Mouse (Mus musculus): ENCODE results near the gene Zfp94.

The Zfp94 gene

DNA sequence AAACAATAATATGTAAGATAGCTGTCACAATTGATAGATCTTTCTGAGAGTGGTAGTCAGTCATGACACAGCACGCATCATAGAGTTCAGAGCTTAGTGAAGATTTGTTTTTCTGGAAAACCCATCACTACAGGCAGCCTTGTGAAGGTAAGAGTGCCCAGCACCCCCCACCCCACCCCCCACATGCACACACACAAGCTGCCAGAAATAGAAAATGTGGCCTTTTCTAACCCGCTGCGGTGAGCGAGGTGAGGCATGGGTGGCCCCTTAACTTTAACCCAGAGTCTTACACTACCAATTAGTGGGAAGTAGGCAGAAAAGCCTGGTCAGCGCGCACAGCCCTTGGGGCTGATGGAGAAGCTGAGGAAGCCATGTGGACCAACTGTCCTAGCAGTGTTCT lies 45.3 kb downstream of the Zfp94 start:
- no peak for DNase-seq

DNA sequence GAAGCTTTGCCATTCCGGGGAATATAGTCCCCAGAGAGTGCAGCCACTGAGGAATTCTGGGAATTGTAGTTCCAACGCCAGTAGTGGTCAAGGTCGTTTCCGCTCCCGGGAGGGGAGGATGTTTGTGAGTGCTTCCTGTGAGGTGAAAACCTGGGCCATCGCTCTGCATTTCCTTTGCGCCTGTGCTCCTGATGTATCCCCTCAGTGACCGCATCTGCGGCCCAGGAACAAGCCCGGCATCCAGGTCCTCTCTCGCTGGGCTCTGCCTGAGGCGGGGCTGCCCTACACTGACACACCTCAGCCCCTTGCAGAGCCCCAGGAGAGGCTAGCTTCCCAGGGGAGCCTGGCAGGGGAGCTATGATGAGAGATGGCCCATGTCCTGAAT lies 46.2 kb downstream of the Zfp94 start, which contains the start of gene Zfp93:
Gene Zfp93 (plus strand): TSS at position 133 of the 385 bp plus-strand sequence.
- peak; percentile 93 for DNase-seq

DNA sequence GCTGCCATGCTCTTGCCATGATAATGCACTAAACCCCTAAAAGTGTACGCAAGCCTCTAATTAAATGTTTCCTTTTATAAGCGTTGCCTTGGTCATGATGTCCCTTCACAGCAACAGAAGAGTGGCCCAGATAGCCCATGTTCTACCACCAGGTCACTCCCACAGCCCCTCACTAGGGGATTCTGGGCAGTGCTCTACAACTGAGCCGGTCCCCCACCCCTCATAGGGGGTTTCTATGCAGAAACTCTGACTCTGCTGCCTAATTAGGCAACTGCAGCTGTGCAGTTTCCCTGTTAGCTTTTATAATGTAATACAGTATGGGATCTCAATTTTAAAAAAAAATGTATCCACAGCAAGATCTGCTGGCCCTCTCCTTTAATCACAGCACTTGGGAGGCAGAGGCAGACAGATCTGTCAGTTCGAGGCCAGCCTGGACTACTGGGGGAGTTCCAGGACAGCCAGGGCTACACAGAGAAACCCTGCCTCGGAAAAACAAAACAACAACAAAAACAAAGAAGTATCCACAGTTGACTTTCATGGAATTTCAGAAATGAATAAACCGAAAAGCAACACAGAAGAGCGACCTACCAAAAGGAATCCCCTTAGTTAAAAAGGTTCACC lies 46.7 kb downstream of the Zfp94 start:
- no peak for DNase-seq

GRCm38 (mm10) chr7:24269256-24269655 lies 47.2 kb downstream of the Zfp94 start:
- no peak for DNase-seq

GRCm38 (mm10) chr7:24268176-24269155 lies 48.0 kb downstream of the Zfp94 start:
- no peak for DNase-seq

DNA sequence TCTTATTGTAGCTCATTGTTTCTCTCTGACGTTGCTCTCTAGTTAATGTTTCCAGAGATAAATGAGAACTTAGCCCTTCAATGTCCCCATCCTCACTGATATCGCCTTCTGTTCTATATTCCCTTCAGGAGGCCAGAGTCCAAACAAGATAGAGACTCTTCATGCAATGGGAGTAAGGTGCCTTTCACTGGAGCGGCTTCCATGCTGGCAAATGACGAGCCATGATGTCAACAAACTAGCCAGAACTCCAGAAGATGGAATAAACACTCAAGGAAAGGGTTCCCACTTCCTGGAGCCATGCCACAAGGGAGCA lies 56.5 kb downstream of the Zfp94 start:
- DNase-seq: no peak

DNA sequence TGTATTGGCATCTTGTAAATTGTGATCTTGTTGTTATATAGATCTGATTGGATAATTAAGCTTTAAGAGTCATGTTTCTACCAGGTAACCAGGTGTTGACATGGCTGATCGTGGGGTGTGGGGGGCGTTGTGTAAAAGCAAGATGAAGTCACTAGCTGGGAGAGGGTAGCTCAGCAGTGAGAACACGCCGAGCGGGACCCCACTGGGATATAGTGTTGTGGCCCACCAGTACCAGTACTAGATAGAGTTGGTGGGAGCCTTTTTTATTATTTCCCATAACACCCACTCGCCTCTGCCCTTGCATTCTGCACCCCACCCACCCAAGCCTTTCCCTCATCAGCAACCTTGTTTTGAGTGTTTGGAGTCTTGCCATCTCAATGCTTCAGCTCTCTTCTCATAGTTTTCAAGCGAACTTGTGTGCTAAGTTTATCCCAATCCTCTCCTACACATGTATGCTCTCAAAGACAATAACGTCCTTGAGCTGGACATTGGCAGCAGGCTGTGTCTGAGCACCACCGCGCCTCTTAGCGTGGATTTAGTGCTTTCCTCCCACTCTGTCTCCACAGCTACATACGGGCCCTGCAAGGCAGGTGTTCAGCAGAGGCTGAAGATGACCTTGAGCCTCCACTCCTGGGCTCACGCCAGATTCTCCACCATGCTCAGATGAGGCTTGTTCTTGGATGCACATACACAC lies 57.0 kb downstream of the Zfp94 start:
- no peak for DNase-seq

DNA sequence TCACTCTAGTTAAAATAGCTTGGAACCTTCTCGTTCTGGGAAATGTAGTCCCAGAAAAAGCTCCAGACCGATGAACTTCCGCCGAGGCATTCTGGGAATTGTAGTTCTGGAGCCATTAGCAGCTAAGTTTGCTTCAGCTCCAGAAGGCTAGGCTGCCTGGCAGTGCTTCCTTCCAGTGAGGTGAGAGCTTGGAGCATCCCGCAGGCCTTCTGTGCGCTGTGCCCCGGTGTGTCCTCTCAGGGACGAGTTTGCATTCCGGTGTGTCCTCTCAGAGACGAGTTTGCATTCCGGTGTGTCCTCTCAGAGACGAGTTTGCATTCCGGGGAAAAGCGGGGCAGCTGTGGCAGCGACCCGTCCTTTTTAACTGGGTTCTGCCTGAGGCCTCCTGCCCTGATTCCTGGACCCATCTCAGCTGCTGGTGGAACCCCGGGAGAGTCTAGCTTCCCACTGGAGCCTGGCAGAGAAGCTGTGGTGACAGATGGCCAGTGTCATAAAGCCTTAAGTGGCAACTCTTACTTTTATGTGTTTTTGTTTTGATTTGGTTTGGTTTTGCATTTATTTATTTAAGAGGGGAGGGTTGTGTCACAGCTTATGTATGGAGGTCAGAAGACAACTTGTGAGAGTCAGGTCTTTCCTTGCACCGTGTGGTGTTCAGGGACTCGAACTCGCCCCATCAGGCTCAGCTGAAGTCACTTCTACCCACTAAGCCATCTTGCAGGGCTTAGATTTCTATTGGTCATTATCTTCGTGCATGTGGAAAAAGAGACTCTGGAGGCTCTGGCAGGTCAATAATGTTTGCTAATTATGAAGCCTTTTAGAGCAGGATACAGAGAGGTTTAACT lies 61.6 kb downstream of the Zfp94 start, which contains the start of gene Zfp108:
Gene Zfp108 (plus strand): TSS at position 162 of the 842 bp plus-strand sequence.
- peak; percentile 91 for DNase-seq

DNA sequence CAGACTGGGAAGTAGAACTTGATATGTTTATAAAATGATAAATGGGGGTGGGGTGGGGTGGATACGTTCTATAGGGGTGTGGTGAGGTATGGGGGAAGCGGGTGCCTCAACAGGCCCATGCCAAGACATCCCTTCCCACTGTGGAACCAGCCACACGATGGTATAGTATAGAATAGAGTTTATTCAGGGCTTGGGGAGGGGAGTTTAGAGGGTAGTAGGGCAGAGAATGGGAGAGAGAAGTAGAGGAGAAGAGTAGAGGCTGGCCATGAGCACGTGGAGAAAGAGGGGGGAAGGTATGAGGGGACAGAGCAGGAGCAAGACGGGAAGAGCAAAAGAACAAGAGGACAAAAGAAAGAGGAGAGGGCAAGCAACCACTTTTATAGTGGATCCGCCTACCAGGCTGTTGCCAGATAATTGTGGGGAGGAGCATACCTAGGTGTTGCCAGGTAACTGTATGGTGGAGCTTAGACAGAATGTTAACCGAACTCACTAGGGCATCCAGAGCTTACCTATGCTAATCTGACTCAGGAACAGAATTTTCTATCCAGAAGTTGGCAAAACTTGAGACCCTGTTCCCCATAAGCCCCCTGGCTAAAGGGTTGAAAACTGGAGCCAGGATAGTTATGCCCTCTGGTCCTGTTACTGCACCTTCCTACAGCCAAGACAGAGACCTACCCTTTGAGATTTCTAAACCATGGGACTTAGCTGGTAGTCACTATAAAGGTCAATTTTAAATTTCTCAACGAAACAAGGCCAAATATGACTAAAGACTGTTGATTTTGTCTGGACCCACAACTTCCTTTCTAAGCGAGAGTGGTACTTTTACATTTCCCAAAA lies 62.5 kb downstream of the Zfp94 start:
- DNase-seq: no peak
